Mouse (Mus musculus) liver, adult 2 months (tissue): ENCODE results near the gene Clba1.

Source experiments
- CTCF ChIP-seq: fragments of 200-500 bp; IDR thresholded peaks from 2 replicates; pipeline ENCODE4 v1.5.1; 2011; ENCODE audit warnings: low read depth, low read length, control low read depth
- POLR2A ChIP-seq: fragments of 200-500 bp; IDR thresholded peaks from 2 replicates; pipeline ENCODE4 v1.6.1; 2011; ENCODE audit warnings: low read length, control low read depth; ENCODE audit not compliant: insufficient read depth; ENCODE audit errors: extremely low read depth

DNA sequence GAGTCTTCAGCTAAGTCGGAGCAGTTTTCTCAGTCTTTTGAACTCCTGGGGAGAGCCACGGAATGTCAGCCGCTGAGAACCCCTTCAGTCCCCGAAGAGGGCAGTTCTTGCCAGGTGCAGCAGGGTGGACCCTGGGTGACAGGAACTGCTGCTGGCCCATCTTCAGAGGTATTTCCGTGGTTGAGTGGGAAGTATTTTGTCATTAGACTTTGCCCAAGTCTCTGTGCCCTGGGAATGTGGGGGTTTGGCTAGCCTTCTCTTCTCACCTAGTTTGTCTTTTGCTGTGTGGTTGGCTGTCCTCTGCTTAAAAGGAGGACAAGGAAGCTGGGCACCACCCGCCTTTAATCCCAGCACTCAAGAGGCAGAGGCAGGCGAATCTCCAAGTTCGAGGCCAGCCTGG is 904 bp downstream of the Clba1 start:
- no peak for TF ChIP-seq CTCF
- TF ChIP-seq POLR2A, result no peak
